Mouse (Mus musculus) ES-E14 (cell line): ENCODE data around the gene Il1r1. TPM values are rescaled to one million over a fixed set of nuclear protein-coding genes. Genes with fewer than 3 reads are reported as not detected.

Source experiments
- DNase-seq: peaks from one replicate; pipeline ENCODE4 v3.0.0-alpha.2; 2013; ENCODE audit warnings: low read depth, low spot score
- H3K27ac ChIP-seq: 2 replicates; pipeline ENCODE4 v1.5.1; 2012; ENCODE audit warnings: low read depth, mild to moderate bottlenecking, low read length, moderate library complexity, mixed read lengths; ENCODE audit not compliant: poor library complexity, insufficient read depth, severe bottlenecking
- H3K36me3 ChIP-seq: 2 replicates; pipeline ENCODE4 v1.6.1; 2012; ENCODE audit warnings: mild to moderate bottlenecking, low read length, moderate library complexity, mixed read lengths; ENCODE audit not compliant: control insufficient read depth, poor library complexity, insufficient read depth, severe bottlenecking
- H3K4me1 ChIP-seq, 2 experiments: fragments of 150-350 bp in 1 of 2; sonication (generic) in 1 of 2; 2 replicates each; pipeline ENCODE4 v1.6.1; 2012; ENCODE audit warnings: low read length in 2 of 2, mild to moderate bottlenecking in 1 of 2, mixed read lengths in 1 of 2; ENCODE audit not compliant: control insufficient read depth in 2 of 2, insufficient read depth in 2 of 2, poor library complexity in 1 of 2
- H3K4me3 ChIP-seq, 2 experiments: fragments of 150-350 bp in 1 of 2; sonication (generic) in 1 of 2; 2 replicates each; pipeline ENCODE4 v1.5.1; 2012; ENCODE audit warnings: low read length in 2 of 2, low read depth in 1 of 2, mild to moderate bottlenecking in 1 of 2, mixed read lengths in 1 of 2; ENCODE audit not compliant: insufficient read depth in 1 of 2, poor library complexity in 1 of 2, severe bottlenecking in 1 of 2
- H3K9ac ChIP-seq: 2 replicates; pipeline ENCODE4 v1.6.1; 2012; ENCODE audit warnings: low read depth, mild to moderate bottlenecking, low read length, mixed read lengths; ENCODE audit not compliant: poor library complexity, insufficient read depth, severe bottlenecking
- H3K9me3 ChIP-seq: fragments of 150-350 bp; sonication (generic); 2 replicates; pipeline ENCODE4 v1.6.1; 2012; ENCODE audit warnings: low read depth, mild to moderate bottlenecking, low read length; ENCODE audit not compliant: control insufficient read depth, insufficient read depth
- CHD2 ChIP-seq: IDR thresholded peaks from 2 replicates; pipeline ENCODE4 v1.6.1; 2014; ENCODE audit warnings: mild to moderate bottlenecking, low read depth, low read length, inconsistent platforms
- HCFC1 ChIP-seq: IDR thresholded peaks from 2 replicates; pipeline ENCODE4 v1.6.1; 2012; ENCODE audit warnings: low read length, inconsistent platforms, borderline replicate concordance; ENCODE audit not compliant: insufficient read depth
- MAFK ChIP-seq: IDR thresholded peaks from 2 replicates; pipeline ENCODE4 v1.6.1; 2014; ENCODE audit warnings: mild to moderate bottlenecking, low read depth, low read length, inconsistent platforms; ENCODE audit not compliant: insufficient read depth
- ZC3H11A ChIP-seq: IDR thresholded peaks from 2 replicates; pipeline ENCODE4 v1.6.1; 2012; ENCODE audit warnings: low read depth, mild to moderate bottlenecking, inconsistent platforms, low read length, borderline replicate concordance
- ZNF384 ChIP-seq: IDR thresholded peaks from 2 replicates; pipeline ENCODE4 v1.6.1; 2012; ENCODE audit warnings: low read depth, low read length, inconsistent platforms
- in situ Hi-C, 2 experiments: fragments of 600-800 bp; cut with MboI; formaldehyde crosslinking; loops; one replicate each; pipeline ENCODE4 v1.15.1; 2025; ENCODE audit warnings: low sequenced_read_pairs in 2 of 2, inconsistent platforms in 1 of 2; ENCODE audit not compliant: unreplicated experiment in 2 of 2
- total RNA-seq: library from RNA; depleted of rRNA; stranded (reverse); fragments of 300-350 nt; gene quantifications from 2 replicates; pipeline ENCODE4 v1.2.3, GENCODE M21; 2012

Il1r1 gene
- total RNA-seq, 1 experiment = 0.36 TPM

GRCm38 (mm10) chr1:40281950-40282349 is 57.1 kb downstream of the Il1r1 start:
- H3K9ac ChIP-seq = no peak overlapping the region
- no peak overlapping the region for H3K4me3 ChIP-seq
- no peaks in the 10 kb centered on the region for H3K4me1 ChIP-seq
- H3K9me3 ChIP-seq = no peaks in the 10 kb centered on the region
- in situ Hi-C loops = no loop called here
- TF ChIP-seq CHD2 = no peak
- no peak for TF ChIP-seq MAFK
- no peak for TF ChIP-seq HCFC1
- no peak for TF ChIP-seq ZNF384
- no peak for TF ChIP-seq ZC3H11A
- no peak overlapping the region for H3K27ac ChIP-seq
- DNase-seq = no peak
- no peaks in the 10 kb centered on the region for H3K36me3 ChIP-seq

DNA sequence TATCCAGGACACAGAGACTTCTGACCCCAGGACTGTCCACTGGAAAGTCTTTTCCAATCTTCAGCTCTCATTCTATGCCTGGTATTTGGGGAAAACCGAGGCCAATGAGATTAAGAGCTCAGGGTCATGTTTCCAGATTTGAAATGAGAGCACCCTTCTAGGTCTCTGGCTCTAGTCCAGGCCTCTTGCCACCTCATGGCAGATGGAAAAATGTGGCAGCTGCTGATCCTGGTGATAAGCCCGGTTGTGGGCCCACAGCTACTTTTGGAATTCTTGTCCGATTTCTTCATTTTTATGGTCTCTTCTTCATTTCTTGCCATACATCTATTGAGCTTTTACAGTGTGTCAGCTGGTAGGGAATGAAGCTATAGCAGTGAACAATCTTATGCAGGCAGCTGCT is 57.5 kb downstream of the Il1r1 start:
- TF ChIP-seq HCFC1 = no peak
- no peak for TF ChIP-seq CHD2
- TF ChIP-seq ZNF384 = no peak
- no peak for TF ChIP-seq ZC3H11A
- no peak for TF ChIP-seq MAFK
- Histone ChIP-seq H3K9ac (no peak overlapping the region), H3K4me1 (no peaks in the 10 kb centered on the region), H3K36me3 (no peaks in the 10 kb centered on the region), H3K4me3 (no peak overlapping the region), H3K27ac (no peak overlapping the region), H3K9me3 (no peaks in the 10 kb centered on the region)
- no peak for DNase-seq
- in situ Hi-C loops = no loop called here

DNA sequence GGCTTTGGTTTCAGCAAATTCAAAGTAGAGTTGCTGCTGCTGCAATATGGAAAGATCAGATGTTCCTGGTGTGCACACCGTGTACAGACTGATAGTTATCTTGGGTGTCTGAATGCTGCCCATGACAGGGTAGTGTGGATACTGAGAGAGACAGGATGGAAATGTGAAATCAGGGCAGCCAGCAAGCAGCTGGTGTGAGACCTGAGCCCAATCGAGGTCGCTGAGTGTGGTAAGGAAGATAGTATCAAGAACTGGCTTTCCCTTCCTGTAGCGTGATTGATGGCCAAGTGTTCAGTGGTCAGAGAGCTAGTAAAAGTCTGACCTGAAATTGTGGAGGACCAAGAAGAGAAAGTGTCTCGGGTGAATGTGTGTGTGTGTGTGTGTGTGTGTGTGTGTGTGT is 59.1 kb downstream of the Il1r1 start:
- no peak overlapping the region for H3K9ac ChIP-seq
- H3K4me1 ChIP-seq = no peaks in the 10 kb centered on the region
- in situ Hi-C loops = no loop called here
- H3K27ac ChIP-seq = no peak overlapping the region
- no peaks in the 10 kb centered on the region for H3K9me3 ChIP-seq
- no peaks in the 10 kb centered on the region for H3K36me3 ChIP-seq
- DNase-seq = no peak
- no peak overlapping the region for H3K4me3 ChIP-seq
- TF ChIP-seq ZNF384 = no peak
- no peak for TF ChIP-seq HCFC1

DNA sequence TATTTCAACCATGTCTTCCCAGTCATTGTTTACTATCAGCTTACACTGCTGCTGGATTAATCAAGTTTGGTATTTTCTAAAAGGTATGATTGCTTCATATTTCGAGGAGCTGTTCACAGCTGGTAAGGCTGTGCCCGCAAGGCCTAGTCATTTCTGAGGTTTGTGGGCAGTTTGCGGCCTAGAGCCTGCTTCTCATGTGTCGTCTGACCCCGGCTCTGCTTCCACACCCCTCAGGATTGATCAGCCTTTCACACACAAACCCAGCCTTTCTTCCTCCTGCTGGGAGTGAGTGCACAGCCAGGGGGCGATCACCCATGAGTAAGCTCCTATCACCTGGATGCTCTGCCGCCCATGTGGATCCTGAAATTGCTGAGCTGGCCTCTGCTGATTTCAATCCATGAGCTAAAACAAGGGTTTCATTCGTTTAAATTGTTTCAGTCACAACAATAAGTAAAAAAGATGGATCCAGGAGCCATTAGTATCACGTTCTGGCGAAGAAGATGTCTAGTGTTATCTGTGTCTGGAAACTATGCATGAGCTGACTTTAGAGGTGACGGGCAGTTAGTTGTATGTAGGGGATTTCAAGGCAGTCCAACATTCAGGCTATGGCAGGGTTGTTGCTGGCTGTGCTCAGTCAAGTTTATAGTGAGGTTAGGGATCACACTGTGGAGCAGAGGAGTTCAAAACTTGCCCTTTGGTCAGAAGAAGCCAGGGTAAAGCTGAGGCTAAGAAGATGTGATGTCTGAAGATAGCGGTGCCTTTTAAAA is 65.8 kb downstream of the Il1r1 start:
- TF ChIP-seq HCFC1 (no peak), ZC3H11A (no peak), CHD2 (no peak), ZNF384 (no peak), MAFK (no peak)

DNA sequence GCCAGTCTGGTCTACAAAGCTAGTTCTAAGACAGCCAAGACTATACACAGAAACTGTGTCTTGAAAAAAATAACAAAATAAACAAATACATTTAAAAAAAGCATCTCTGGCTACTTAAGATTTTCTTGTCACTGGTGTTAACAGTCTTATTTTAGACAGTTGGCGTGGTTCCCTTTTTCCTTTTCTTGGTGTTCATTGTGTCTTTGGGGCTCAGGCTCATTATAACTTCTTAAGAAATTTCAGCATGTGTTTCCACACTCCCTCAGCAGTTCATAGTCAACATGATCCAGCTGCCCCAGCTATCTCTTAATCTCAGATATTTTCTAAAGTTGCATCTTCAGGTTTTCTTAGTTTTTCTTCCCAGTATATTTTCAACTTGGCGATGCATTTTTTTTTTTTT is 67.4 kb downstream of the Il1r1 start:
- H3K9ac ChIP-seq = no peak overlapping the region
- H3K36me3 ChIP-seq = no peaks in the 10 kb centered on the region
- TF ChIP-seq MAFK (no peak), CHD2 (no peak), ZC3H11A (no peak), ZNF384 (no peak), HCFC1 (no peak)
- H3K4me3 ChIP-seq = no peak overlapping the region
- H3K9me3 ChIP-seq = no peaks in the 10 kb centered on the region
- H3K4me1 ChIP-seq = 0 out of 4 replicates have a peak, but pooled peaks cover 0 to 1% of the 10 kb centered on the region in 2 experiments
- in situ Hi-C loops = no loop called here
- H3K27ac ChIP-seq = no peak overlapping the region
- DNase-seq = no peak

More for the DNA sequence above, 65.8 kb downstream of the Il1r1 start:
- H3K36me3 ChIP-seq = no peaks in the 10 kb centered on the region
- H3K4me3 ChIP-seq = no peak overlapping the region
- H3K9me3 ChIP-seq = no peaks in the 10 kb centered on the region
- DNase-seq = no peak
- H3K4me1 ChIP-seq = 0 out of 4 replicates have a peak, but pooled peaks cover 0 to 1% of the 10 kb centered on the region in 2 experiments
- in situ Hi-C loops = no loop called here
- no peak overlapping the region for H3K27ac ChIP-seq
- no peak overlapping the region for H3K9ac ChIP-seq
